Mouse (Mus musculus) right cerebral cortex, postnatal 36 days (tissue): ENCODE data around the gene Tfip11.

Source experiments
- DNase-seq, 2 experiments: peaks; one replicate each; pipeline ENCODE4 v3.0.0; 2022; ENCODE audit warnings: low spot score in 2 of 2, mixed read lengths in 1 of 2

The Tfip11 gene

DNA sequence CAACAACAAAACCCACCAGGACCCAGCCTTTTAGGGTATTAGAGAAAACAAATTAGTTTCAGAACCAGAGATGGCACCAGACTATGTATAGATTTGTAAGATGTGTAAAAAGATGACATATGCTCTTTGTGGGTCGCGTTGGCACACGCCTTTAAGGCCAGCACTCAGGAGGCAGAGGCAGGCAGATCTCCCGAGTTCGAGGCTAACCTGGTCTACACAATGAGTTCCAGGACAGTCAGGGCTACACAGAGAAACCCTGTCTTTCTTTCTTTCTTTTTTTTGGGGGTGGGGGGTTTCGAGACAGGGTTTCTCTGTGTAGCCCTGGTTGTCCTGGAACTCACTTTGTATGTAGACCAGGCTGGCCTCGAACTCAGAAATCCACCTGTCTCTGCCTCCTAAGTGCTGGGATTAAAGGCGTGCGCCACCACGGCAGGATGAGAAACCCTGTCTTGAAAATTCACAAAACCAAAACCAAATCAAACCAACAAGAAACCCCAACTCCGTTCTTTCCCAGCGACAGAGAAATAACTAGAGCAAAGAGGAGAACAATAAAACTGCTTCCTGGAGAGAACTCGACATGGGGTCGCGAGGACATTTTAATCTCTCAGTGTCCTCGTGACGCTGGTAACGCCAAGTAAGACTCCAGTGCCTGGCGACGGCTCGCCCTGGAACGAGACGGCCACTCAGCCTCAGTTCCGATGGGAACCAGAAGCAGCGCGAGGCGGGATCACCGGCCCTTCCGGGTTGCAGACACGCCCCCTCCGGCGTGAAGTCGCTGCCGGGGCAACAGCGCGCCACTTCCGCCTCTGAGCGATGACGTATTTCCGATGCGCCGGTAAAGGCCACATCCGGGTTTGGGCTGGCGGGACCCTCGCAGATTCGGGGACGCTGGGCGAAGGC is at the start of gene Tfip11:
Gene Tfip11, plus strand, starts transcription at position 813 of the 900 bp plus-strand sequence.
- DNase-seq = peak; percentile 95

DNA sequence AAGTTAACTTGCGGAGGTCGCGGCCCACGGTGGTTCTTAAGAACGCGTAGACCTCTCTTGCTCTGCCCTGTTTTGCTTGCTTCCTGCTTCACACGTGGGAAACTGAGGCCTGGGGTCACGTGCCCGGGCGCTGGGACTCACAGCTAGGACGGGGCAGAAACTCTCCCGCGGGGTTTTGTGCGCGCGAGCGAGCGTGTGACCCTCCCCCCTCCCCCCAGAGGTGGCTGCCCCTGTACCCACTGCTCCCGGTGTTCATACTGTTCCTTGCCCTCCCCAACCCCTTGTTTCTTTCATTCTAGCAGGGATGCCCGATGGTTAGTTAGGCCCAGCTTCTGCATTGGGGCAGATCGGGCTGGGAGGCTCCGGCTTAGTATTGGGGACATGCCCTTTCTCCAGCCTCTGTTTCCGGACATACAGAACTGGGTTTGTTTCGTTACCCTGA is 49.2 kb upstream of the Tfip11 start:
- DNase-seq = no peak

DNA sequence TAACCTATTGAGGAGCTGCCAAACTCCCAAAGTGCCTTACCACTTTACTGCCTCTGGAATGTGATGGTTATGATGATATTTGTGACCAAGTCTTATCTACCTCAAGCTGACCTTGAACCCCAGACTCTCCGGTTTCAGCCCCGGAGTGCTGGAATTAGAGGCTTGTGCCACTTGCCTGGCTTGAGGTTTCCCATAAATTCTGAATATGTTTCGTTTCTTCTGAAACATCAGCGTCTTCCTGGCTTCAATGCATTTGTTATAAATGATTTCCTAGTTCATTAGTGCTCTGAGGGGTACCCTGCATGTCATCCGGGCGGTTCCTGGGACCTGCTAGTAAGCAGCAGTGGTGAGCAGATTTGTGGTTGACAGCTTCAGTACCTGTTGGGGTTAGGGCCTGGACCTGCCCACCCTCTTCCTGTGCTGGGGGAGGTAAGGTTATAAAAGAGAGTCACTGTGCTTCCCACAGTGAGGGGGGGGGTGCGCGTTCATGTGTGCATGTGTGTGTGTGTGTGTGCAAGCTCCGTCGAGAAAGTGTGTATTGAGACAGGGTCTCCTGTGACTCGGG is 48.2 kb upstream of the Tfip11 start:
- DNase-seq = no peak

DNA sequence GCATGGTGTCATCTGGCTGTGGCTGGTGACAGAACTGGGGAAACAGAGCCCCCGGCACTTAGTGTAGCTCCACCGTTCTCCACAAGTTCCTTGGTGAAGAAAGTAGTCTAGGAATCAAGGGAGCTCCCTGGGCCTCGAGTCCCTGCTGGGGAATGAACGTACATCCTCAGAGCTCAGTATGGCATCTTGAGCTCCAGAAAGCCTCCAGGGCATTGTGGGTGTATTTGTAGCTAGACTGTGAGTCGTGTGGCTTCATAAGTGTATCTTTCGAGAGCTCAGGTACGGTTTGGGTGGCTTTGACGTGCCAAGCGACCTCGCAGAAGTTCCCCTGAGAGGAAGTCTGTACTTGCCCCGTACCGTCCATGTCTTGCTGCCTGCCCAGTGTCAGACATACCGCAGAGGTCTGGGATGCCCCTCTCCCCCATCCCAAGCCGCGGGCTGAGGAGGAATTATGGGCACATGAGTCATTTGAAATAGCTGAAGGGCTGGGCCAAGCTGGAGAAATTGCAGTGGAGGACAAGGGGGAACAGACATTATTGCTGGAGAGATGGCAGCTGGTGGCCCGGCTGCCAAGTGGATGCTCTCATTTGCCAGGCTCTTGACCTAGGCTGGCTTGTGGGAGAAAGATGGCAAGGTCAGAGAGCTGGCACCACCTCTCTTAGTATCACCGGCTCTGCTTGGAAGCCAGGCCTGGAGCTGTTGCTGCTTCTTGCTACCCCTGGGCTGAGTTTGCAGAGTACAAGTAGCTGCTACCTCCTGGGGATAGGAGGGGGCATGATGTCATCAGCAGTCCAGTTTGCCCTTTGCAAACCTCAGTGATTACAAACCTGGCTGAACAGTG is 46.8 kb upstream of the Tfip11 start:
- no peak for DNase-seq

DNA sequence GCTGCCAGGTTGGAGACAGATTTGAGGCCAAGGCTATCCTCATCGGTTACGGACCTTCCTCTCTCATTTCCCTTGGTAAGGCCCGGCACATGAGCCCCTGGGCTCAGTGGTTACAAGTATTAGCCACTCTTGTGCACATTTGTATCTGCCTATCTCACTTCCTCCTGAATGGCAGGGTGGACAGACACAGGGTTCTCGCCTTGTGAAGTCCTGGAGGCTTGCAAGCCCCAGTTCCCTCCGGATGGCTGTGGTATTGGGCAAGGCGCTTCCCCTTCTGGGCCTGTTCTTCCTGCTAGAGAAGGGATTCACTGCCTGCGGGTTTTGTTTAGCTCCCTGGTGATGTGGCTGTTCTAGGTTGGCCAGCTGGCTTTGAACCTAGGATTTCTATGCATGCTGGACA is 46.0 kb upstream of the Tfip11 start:
- no peak for DNase-seq

DNA sequence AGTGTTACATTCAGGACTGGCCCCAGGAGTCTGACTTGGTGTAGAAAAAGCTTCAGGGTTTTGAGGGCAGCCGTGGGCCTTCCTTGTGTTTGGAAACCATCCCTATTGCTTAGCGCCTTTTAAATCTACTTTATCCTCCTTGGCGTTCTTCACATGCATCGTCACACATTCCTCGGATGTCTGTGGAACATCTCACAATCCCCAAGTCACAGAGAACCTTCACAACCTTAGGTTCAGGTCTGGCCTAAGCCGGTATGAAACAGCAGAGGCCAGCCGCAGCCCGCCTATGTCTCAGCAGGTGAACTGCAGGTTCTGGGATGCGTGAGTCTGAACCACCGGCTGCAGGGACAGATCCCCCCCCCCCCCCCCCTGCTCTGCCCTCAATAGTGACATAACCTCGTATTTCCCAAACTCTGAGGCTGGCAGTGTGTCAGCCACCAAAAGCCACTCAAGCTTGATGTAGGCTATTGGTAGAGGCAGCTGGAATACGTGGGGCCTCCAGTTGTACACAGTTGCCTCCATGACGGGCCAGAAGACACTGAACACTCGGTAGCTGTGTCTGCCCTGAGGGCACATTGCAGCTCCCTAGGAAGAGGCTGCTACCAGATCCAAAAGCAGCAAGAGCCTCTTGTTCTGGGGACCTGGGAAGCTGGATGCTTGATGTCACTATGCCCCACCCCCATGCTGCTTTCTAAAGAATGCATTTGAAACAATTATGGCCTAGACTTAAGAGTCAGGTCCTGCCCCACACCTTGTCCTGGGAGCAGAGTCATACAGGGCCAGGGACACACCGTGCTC is 45.1 kb upstream of the Tfip11 start:
- DNase-seq = no peak

DNA sequence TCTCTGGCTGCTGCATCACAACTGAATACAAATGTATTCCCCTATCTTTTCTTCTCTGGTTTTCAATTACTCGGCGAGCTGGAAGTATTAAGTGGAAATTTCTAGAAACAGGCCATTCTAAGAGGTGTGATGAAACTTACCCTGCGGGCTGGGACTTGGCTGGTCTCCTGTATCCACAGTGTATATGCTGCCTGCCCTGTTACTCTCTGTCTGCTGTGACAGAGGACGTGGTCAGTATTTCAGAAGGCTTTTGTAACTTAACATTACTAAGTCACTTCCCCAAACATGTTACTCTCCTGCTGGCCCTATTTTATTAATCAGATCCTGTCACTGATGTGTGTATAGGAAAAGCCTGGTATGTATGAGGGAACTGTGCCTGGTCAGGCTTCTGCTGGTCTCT is 44.5 kb upstream of the Tfip11 start:
- no peak for DNase-seq

DNA sequence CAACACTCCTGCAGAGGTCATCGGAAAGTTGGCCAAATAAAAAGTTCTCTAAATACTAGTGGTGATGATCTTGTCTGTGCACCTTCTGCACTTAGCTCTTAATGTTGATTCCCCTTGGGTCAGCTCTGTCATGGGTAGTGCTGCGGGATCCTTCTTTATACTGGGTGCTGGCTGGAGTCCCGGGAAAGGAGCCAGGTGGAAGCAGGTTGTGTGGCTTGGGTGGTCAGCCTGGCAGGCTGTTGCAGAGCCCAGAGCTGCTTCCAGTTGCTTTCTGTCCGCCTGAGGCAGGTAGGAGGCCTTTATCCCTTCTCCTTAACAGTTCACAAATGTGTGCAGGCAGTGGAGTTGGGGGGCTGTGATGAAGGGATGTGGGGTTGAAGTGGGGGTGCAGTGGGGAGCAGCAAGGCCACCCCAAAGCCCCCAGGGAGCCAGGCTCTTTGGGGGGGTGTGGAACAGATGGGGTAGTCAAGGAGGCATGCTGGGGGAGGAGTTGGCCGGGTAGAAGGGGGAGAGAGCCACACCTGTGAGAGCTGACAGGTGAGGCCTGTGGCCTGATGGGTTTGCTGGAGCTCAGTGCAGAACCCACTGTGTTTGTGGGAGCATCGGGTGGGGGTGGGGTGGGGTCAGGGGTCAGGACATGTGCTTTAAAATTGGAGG is 43.9 kb upstream of the Tfip11 start:
- no peak for DNase-seq

DNA sequence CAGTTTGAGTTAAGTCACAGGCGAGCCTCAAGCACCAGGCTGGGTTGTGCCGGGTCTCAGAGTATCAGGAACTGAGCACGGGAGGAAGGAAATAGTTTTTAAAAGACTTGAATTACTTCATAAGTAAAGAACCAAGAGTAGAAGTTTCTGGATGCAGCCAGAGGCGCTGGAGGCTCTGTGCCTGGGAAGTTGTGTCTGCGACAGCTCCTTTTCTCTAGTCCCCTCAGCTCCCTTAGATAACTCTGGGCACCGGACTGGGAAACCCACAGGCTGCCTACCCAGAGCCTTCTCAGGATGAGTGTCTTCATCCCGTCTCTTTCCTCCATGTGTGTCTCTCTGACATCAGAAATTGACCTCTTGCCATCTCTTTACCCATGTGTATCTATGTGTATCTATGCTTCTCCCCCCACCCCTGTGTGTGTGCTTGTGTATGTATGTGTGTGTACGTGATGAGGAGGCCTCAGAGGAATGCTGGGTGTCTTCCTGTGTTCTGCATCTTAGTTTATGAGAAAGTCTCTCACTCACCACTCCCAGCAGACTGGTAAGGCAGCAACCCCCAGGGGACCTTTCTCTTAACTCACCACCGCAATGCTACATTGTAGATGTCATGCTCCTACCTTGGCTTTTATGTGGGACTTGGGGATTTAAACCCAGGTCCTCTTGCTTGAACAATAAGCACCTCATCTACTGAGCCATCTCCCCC is 43.2 kb upstream of the Tfip11 start:
- DNase-seq = no peak

DNA sequence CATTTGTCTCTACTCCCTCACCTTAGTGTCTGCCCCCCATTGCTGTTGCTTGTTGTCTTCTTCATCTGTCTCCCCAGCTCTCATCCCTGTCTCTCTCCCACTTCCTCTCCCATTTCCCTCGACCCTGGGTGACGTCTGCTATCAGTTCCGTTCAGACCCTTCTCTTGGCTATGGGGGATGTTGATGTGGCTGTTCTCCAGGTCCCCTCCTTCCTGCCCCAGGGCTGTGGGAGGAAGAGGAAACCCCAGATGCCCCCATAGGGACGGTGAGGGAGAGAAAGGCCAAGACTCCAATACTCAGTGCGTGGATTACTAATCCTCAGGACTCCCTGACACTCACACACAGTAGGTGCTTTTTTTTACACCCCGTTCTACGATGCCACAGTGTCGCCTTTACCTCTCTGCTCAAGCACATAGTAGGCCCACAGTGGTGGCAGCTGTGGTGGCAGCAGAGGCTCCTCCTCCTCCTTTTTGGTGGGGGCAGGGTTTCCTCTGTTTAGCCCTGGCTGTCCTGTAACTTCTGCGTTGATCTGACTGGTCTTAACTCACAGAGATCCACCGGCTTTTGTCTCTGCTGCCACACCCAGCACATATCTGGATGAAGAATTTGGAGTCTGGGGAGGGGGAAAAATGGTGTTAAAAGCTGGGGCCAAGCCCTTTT is 42.5 kb upstream of the Tfip11 start:
- DNase-seq = no peak

DNA sequence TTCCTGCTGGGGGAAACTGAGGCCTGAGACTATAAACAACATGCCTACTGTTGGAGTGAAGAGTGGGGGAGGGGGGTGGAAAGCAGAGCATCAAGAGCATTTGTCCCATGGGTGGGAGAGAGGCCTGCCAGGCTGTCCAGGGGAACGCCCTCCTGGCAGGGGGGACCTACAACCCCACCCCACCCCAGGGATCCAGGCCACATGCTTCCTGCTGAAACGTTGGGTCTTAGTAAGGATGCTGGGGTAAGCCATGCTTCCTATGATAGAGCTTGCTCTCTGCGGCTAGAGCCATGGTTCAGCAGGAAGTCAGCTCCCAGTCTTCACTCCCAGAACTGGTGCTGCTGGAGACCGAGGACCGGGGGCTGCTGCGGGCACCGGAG is 42.0 kb upstream of the Tfip11 start:
- DNase-seq = no peak

DNA sequence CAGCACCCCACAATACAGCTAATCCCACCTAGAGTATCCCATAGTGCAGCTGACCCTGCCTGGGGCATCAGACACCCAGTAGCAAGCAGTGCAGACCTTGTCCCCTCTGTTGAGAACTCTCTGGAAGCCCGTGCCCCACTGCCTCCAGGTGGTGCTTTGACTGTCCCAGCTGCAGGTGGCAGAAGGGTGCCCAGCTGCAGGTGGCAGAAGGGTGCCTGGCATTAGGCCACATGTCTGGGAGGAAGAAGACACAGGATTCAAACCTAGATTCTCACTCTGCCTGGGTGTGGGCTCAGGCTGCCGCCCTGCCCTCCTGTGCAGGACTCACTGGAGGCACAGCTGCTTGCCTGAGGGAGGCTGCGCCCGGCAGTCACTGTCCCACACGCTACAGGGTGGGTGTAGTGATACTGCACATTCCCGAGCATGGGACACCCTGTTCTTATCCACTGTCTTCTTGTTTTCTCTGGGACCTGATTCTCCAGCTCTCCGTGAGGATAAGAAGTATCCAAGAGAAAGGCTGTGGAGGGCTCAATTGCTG is 40.5 kb upstream of the Tfip11 start:
- DNase-seq = no peak

DNA sequence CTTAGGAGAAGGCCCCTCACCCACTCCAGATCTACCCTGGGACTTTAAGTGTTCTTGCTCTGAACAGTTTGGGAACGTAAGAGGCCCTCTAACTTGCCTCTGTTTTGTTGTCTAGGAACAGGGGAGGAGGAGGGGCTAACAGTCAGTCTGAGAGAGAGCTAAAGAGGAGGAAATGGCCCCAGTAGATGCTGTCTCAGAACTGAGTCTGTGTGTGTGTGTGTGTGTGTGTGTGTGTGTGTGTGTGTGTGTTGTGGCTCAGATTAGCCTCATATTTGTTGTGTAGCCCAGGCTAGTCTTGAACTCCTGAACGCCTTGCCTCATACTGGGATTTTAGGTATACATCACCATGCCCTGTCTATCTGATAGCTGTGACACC is 39.6 kb upstream of the Tfip11 start:
- no peak for DNase-seq

DNA sequence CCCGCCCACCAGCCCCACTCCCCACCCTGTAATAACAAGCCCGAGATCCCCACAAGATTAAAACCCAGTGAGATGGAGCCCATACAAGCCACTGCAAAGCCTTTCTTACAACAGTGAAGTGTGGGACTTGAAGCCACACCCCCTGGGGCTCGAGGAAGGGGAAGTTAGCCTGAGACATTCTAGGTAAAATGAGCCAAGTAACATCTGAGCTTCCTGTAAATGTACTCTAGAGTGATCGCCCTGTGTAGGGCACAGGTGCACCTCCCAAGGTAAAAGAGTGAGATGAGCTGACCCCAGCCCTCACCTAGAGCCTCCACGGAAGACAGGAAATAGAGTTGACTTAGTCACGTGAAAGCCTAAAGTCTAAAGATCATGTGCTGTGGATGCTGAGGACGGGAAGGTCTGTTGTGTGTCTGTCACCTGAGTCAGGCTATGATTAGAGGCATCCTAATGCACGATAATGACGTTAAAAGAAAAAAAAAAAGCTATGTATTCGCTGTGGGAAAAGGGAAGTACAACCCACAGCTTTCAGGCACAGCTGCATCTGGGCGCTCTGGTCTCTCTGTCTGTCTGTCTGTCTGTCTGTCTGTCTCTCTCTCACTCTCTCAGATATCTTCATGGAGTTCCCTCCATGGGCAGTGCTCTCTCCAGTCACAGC is 39.0 kb upstream of the Tfip11 start:
- no peak for DNase-seq

DNA sequence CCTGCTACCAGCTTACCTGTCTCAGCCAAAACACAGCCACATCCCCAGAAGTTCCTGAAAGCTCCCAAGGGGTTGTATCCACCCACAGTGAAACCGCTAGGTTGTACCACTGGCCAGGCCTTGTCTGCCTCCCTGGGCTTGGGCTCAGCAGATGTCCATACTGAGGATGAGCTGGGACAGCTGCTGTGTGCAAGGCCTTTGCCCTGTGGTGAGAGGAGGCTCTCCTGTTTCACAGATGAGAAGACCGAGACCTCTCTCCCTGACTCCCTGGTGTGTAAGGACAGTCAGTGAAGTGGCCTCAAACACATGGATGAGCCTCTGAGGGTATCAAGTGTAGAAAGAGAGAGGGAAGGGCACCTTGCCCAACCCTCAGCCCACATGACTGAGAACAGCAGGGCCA is 38.5 kb upstream of the Tfip11 start:
- DNase-seq = no peak

DNA sequence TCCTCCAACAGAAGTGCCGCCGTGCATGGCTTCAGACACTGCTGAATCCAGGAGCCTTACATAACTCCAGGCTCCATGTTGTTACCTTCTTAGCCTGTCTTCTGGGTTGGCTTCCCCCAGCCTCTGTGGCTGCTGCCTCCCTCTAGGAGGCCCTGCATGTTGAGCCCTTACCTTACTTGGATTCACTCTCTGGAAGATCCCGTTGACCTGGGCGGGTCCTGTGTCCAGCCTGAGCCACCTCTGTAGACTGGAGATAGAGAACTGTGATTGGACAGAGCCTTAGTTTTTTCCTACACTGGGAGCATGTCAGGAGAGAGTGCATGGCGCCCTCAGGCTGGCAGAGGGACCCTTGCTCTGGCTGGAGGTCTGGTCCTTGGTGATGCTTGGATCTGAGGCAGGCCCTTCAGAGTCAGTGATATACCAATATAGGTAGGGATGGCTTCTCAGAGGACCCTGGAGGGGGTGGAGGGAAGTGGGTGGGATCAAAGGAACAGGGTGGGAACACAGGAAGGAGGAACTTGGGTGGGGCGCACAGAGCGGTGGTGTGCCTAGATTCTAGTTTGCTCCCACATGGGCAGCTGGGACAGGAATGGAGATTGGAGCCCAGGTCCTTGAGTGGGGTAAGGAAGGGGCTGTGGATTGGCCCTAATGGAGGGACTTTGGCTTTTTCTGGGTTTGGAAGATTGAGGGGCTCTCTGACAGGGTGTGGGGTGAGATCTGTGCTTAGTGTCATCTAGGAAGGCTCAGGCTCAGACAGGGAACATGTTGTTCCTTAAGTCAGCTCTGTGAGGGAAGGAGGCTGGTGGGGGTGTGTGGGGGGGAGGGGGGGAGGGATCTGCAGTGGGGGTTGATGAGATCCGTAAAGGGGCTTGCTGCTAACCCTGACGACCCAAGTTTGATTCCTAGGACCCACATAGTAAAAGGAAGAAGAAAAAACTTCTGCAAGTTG is 37.7 kb upstream of the Tfip11 start:
- no peak for DNase-seq

DNA sequence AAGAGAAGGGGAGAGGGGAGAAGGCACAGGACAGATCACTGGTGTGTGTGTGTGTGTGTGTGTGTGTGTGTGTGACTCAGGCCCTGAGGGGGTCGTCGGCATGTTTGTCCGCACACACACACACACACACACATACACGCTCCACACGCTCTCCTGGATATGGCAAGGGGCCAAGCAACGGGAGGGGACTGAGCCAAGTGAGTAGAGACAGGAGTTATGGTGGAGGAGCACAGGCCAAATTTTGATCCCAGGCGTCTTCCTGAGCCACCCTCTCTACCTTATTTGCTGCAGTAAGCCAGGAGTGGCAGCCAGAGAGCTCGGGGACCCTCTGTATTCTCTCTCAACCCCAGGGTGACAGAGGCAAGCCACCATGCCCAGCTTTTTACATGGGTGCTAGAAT is 36.9 kb upstream of the Tfip11 start:
- no peak for DNase-seq
